Mouse (Mus musculus) hindbrain, embryonic 14.5 days (tissue): ENCODE results near the gene Pla2g4e. TPM values are rescaled to one million over a fixed set of nuclear protein-coding genes. Genes with fewer than 3 reads are reported as not detected.
"Not testable (repeated sequence)": the region's sequence is repeated elsewhere in the genome, so short reads cannot be mapped to it uniquely, and the experiment has no call there.

Experiments
- ATAC-seq: fragments of 200-750 bp; cut with Nextera tagmentation; 2 replicates; pipeline ENCODE4 v1.8.0; 2017; ENCODE audit warnings: moderate number of reproducible peaks, mild to moderate bottlenecking, moderate TSS enrichment, moderate library complexity; ENCODE audit not compliant: low FRiP score
- DNase-seq: peaks from one replicate; pipeline ENCODE4 v3.0.0-alpha.2; 2015; ENCODE audit warnings: low spot score
- H3K27ac ChIP-seq: fragments of 300-500 bp; sonication (generic); 2 replicates; pipeline ENCODE4 v1.5.1; 2014; ENCODE audit warnings: mild to moderate bottlenecking, moderate library complexity
- H3K27me3 ChIP-seq: fragments of 300-500 bp; sonication (generic); 2 replicates; pipeline ENCODE4 v1.6.1; 2014; ENCODE audit warnings: mild to moderate bottlenecking, low read length, mixed read lengths; ENCODE audit not compliant: control insufficient read depth, insufficient read depth
- H3K36me3 ChIP-seq: fragments of 300-500 bp; sonication (generic); replicated peaks from 2 replicates; pipeline ENCODE4 v1.6.1; 2014; ENCODE audit not compliant: control insufficient read depth, insufficient read depth
- H3K4me1 ChIP-seq: fragments of 300-500 bp; sonication (generic); replicated peaks from 2 replicates; pipeline ENCODE4 v1.6.1; 2014; ENCODE audit warnings: antibody characterized with exemption, low read length, mixed read lengths; ENCODE audit not compliant: control insufficient read depth, insufficient read depth
- H3K4me2 ChIP-seq: fragments of 300-500 bp; sonication (generic); replicated peaks from 2 replicates; pipeline ENCODE4 v1.6.1; 2014; ENCODE audit warnings: mild to moderate bottlenecking, moderate library complexity
- H3K4me3 ChIP-seq: fragments of 300-500 bp; sonication (generic); replicated peaks from 2 replicates; pipeline ENCODE4 v1.5.1; 2014; ENCODE audit warnings: mild to moderate bottlenecking, low read length
- H3K9ac ChIP-seq: fragments of 300-500 bp; sonication (generic); 2 replicates; pipeline ENCODE4 v1.6.1; 2014
- H3K9me3 ChIP-seq: fragments of 300-500 bp; sonication (generic); 2 replicates; pipeline ENCODE4 v1.6.1; 2016; ENCODE audit warnings: low read length; ENCODE audit not compliant: control insufficient read depth
- WGBS: fragments of 180-500 bp; shearing (Covaris S2); extraction: QIAGEN DNeasy Blood & Tissue Kit; methylation state at CpG from one replicate; pipeline ENCODE4 v1.1.7; 2014; 5-methylcytosine and 5-hydroxymethylcytosine counted together
- polyA plus RNA-seq: library from polyadenylated mRNA; unstranded; fragments of >200 nt; fragmentation: Nextera tagmentation; extraction: Ambion mirVana; gene quantifications from 2 replicates; pipeline ENCODE4 v1.2.1, GENCODE M21; 2014

Pla2g4e gene
- polyA plus RNA-seq, 1 experiment from 2014 or later: 5.2 TPM

DNA sequence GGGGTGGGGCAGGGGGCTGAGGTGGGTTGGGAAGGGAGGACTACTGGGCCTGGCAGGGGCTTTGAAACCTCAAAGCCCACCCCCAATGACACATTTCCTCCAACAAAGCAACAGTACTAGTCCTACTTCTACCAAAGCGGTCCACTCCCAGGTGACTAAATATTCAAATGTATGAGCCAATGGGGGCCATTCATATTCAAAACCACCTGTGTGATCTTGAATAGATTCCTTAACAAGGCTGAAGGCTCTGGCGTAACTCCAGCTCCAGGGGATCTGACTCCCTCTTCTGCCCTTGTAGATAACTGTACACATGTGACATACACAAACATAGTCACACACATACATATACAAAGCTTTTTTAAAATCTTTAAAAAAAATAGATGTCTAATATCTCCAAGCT lies 1.1 kb downstream of the Pla2g4e start:
- H3K27me3 ChIP-seq: 0 out of 2 replicates have a peak, but pooled peaks cover 5% of the 10 kb centered on the region
- H3K36me3 ChIP-seq: no peaks in the 10 kb centered on the region
- ATAC-seq (no peak), DNase-seq (no peak)
- 0 out of 2 replicates have a peak, but pooled peaks cover 10% of the 10 kb centered on the region for H3K4me1 ChIP-seq
- WGBS: 80% methylated on average over 2 of the region's 2 CpGs
- H3K4me2 ChIP-seq: peak overlapping the region; percentile 73
- peak overlapping the region; percentile 46 for H3K4me3 ChIP-seq
- peak overlapping the region; percentile 74; the same call in 1 of the 2 replicates for H3K9ac ChIP-seq
- no peaks in the 10 kb centered on the region for H3K9me3 ChIP-seq
- no peak overlapping the region for H3K27ac ChIP-seq

- DNase-seq (no peak), ATAC-seq (no peak)
- Histone ChIP-seq H3K27me3 (0 out of 2 replicates have a peak, but pooled peaks cover 5% of the 10 kb centered on the region), H3K27ac (no peak overlapping the region), H3K36me3 (no peaks in the 10 kb centered on the region), H3K9me3 (no peaks in the 10 kb centered on the region), H3K4me3 (no peak overlapping the region), H3K4me2 (peak overlapping the region; percentile 21; the same call in 1 of the 2 replicates), H3K4me1 (0 out of 2 replicates have a peak, but pooled peaks cover 10% of the 10 kb centered on the region), H3K9ac (no peak overlapping the region)
- WGBS: 73% methylated on average over 5 of the region's 5 CpGs
These were observed 2.2 kb downstream of the Pla2g4e start for GRCm38 (mm10) chr2:120242791-120243467.

GRCm38 (mm10) chr2:120238733-120239132 lies 6.4 kb downstream of the Pla2g4e start:
- not testable (repeated sequence) for H3K36me3 ChIP-seq, H3K4me2 ChIP-seq, H3K4me1 ChIP-seq, H3K27ac ChIP-seq, ATAC-seq, H3K27me3 ChIP-seq, H3K9me3 ChIP-seq, DNase-seq, H3K9ac ChIP-seq, H3K4me3 ChIP-seq
- WGBS: 86% methylated on average over 5 of the region's 9 CpGs

DNA sequence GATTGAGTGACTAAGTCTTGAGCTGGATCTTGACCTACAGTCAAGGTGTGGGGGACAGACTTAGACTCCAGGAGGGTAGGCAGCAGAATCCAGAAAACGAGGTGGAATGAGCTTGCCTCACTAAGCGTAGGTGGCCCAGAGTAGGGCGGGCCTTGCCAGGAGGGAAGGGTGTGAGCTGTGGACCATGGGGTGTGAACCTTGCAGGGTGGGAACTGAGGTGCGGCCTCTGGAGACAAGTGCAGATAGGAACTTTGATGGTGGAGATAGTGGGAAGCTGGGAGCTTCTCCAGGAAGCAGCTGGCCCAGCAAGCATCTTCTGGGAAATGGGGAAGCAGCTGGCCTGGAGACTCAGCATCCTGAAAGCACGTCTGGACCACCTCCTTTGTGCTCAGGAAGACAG lies 7.4 kb downstream of the Pla2g4e start:
- no peaks in the 10 kb centered on the region for H3K27me3 ChIP-seq
- no peak overlapping the region for H3K9ac ChIP-seq
- H3K9me3 ChIP-seq: no peaks in the 10 kb centered on the region
- no peak overlapping the region for H3K4me3 ChIP-seq
- H3K36me3 ChIP-seq: no peaks in the 10 kb centered on the region
- 85% methylated on average over 5 of the region's 5 CpGs for WGBS
- H3K27ac ChIP-seq: no peak overlapping the region
- no peak for ATAC-seq
- no peaks in the 10 kb centered on the region for H3K4me1 ChIP-seq
- no peak for DNase-seq
- no peak overlapping the region for H3K4me2 ChIP-seq

- H3K9ac ChIP-seq: no peak overlapping the region
- H3K4me3 ChIP-seq: no peak overlapping the region
- H3K4me2 ChIP-seq: no peak overlapping the region
- no peaks in the 10 kb centered on the region for H3K27me3 ChIP-seq
- no peak overlapping the region for H3K27ac ChIP-seq
- no peaks in the 10 kb centered on the region for H3K36me3 ChIP-seq
- ATAC-seq (no peak), DNase-seq (no peak)
- 86% methylated on average over 3 of the region's 3 CpGs for WGBS
- H3K9me3 ChIP-seq: no peaks in the 10 kb centered on the region
- H3K4me1 ChIP-seq: no peaks in the 10 kb centered on the region
These were observed 9.0 kb downstream of the Pla2g4e start for GRCm38 (mm10) chr2:120235947-120236640.

DNA sequence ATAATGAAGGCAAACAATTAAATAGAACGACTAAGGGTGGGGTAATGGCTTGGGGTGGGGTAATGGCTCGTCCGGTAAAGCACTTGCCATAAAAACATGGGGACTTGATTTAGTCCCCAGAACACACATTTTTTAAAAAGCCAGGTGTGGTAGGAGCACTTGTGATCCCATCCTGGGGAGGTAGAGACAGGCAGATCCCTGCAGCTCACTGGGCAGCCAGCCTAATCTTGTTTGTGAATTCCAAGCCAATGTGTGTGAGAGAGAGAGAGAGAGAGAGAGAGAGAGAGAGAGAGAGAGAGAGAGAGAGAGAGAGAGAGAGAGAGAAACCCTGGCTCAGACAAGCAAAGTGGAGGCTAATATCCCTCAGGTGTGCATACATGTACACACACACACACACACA lies 9.8 kb downstream of the Pla2g4e start:
- WGBS: 70% methylated on average over 3 of the region's 3 CpGs
- DNase-seq (no peak), ATAC-seq (no peak)
- no peaks in the 10 kb centered on the region for H3K9me3 ChIP-seq
- H3K4me1 ChIP-seq: no peaks in the 10 kb centered on the region
- H3K27me3 ChIP-seq: no peaks in the 10 kb centered on the region
- H3K4me2 ChIP-seq: no peak overlapping the region
- H3K4me3 ChIP-seq: no peak overlapping the region
- no peak overlapping the region for H3K9ac ChIP-seq
- no peak overlapping the region for H3K27ac ChIP-seq
- no peaks in the 10 kb centered on the region for H3K36me3 ChIP-seq

- Histone ChIP-seq H3K4me1 (no peaks in the 10 kb centered on the region), H3K4me2 (no peak overlapping the region), H3K36me3 (no peaks in the 10 kb centered on the region), H3K9me3 (no peaks in the 10 kb centered on the region), H3K27ac (no peak overlapping the region), H3K9ac (no peak overlapping the region), H3K27me3 (no peaks in the 10 kb centered on the region), H3K4me3 (no peak overlapping the region)
- 70% methylated on average over 3 of the region's 3 CpGs for WGBS
- DNase-seq: no peak
- no peak for ATAC-seq
These were observed 13.5 kb downstream of the Pla2g4e start for GRCm38 (mm10) chr2:120231642-120232041.

GRCm38 (mm10) chr2:120214600-120214999 lies 30.5 kb downstream of the Pla2g4e start:
- Histone ChIP-seq H3K4me1 (no peaks in the 10 kb centered on the region), H3K9me3 (no peaks in the 10 kb centered on the region; the same call in 1 of the 2 replicates), H3K27me3 (no peaks in the 10 kb centered on the region), H3K4me3 (no peak overlapping the region), H3K27ac (no peak overlapping the region), H3K4me2 (no peak overlapping the region), H3K36me3 (no peaks in the 10 kb centered on the region), H3K9ac (no peak overlapping the region)
- ATAC-seq: no peak
- no peak for DNase-seq
- WGBS: 87% methylated on average over 5 of the region's 5 CpGs

GRCm38 (mm10) chr2:120211448-120211847 lies 33.7 kb downstream of the Pla2g4e start:
- Histone ChIP-seq H3K4me2 (no peak overlapping the region), H3K4me3 (no peak overlapping the region), H3K9me3 (no peaks in the 10 kb centered on the region), H3K27me3 (no peaks in the 10 kb centered on the region), H3K4me1 (no peaks in the 10 kb centered on the region), H3K27ac (no peak overlapping the region), H3K36me3 (no peaks in the 10 kb centered on the region), H3K9ac (no peak overlapping the region)
- WGBS: 62% methylated on average over 2 of the region's 2 CpGs
- DNase-seq: no peak
- no peak for ATAC-seq
